Mouse (Mus musculus) ovary, postnatal 36 days (tissue): Measurements from ENCODE around the gene Lmod1.
A peak's percentile ranks its signal among the peaks of the same experiment; 100 is the strongest.
"Not testable (repeated sequence)": the region's sequence is repeated elsewhere in the genome, so short reads cannot be mapped to it uniquely, and the experiment has no call there.

Source experiments
- DNase-seq: peaks from one replicate; pipeline ENCODE4 v3.0.0; 2022; ENCODE audit warnings: low spot score, mixed read lengths

Gene Lmod1

GRCm38 (mm10) chr1:135362115-135362514 lies 37.5 kb downstream of the Lmod1 start:
- DNase-seq: no peak

- peak; percentile 54 for DNase-seq
Measured at GRCm38 (mm10) chr1:135363446-135363845, 38.8 kb downstream of the Lmod1 start.

- no peak for DNase-seq
Measured at GRCm38 (mm10) chr1:135366380-135366779, 41.8 kb downstream of the Lmod1 start.

- DNase-seq: no peak
Measured at GRCm38 (mm10) chr1:135367005-135367404, 42.4 kb downstream of the Lmod1 start.

GRCm38 (mm10) chr1:135367595-135367994 lies 43.0 kb downstream of the Lmod1 start:
- no peak for DNase-seq

- peak; percentile 86 for DNase-seq
Measured at GRCm38 (mm10) chr1:135368245-135368644, 43.6 kb downstream of the Lmod1 start.

GRCm38 (mm10) chr1:135368982-135369381 lies 44.4 kb downstream of the Lmod1 start:
- peak; percentile 58 for DNase-seq

- DNase-seq: no peak
Measured at GRCm38 (mm10) chr1:135369415-135369814, 44.8 kb downstream of the Lmod1 start.

GRCm38 (mm10) chr1:135373171-135373677 lies 48.6 kb downstream of the Lmod1 start:
- no peak for DNase-seq

- DNase-seq: no peak
Measured at GRCm38 (mm10) chr1:135374175-135374867, 49.7 kb downstream of the Lmod1 start.

- DNase-seq: peak; percentile 75
Measured at GRCm38 (mm10) chr1:135374868-135375581, 50.4 kb downstream of the Lmod1 start, which contains the start of gene Shisa4. Gene Shisa4 (minus strand): TSS chr1:135375237.

- DNase-seq: no peak
Measured at GRCm38 (mm10) chr1:135378576-135378975, 54.0 kb downstream of the Lmod1 start.

GRCm38 (mm10) chr1:135379048-135379447 lies 54.4 kb downstream of the Lmod1 start:
- DNase-seq: no peak

- no peak for DNase-seq
Measured at GRCm38 (mm10) chr1:135380071-135380991, 55.7 kb downstream of the Lmod1 start.

- DNase-seq: not testable (repeated sequence)
Measured at GRCm38 (mm10) chr1:135381560-135381959, 57.0 kb downstream of the Lmod1 start.

GRCm38 (mm10) chr1:135384171-135384570 lies 59.6 kb downstream of the Lmod1 start:
- no peak for DNase-seq

- no peak for DNase-seq
Measured at GRCm38 (mm10) chr1:135385161-135385560, 60.6 kb downstream of the Lmod1 start.

- DNase-seq: no peak
Measured at GRCm38 (mm10) chr1:135399466-135399865, 74.9 kb downstream of the Lmod1 start.

GRCm38 (mm10) chr1:135401452-135402110 lies 77.0 kb downstream of the Lmod1 start:
- no peak for DNase-seq

- DNase-seq: no peak
Measured at GRCm38 (mm10) chr1:135405356-135405755, 80.7 kb downstream of the Lmod1 start.

GRCm38 (mm10) chr1:135408973-135409372 lies 84.4 kb downstream of the Lmod1 start:
- DNase-seq: no peak

- peak; percentile 25 for DNase-seq
Measured at GRCm38 (mm10) chr1:135410967-135411366, 86.4 kb downstream of the Lmod1 start.
